Mouse (Mus musculus) heart, postnatal 0 days (tissue): ENCODE measurements around the gene Rpl9-ps1. TPM values are rescaled to one million over a fixed set of nuclear protein-coding genes. Genes with fewer than 3 reads are reported as not detected.
A peak's percentile ranks its signal among the peaks of the same experiment; 100 is the strongest.

Experiments used
- ATAC-seq: fragments of 200-750 bp; cut with Nextera tagmentation; 2 replicates; pipeline ENCODE4 v1.8.0; 2017; ENCODE audit warnings: low read depth, moderate number of reproducible peaks, moderate library complexity; ENCODE audit not compliant: insufficient read depth
- DNase-seq: peaks from one replicate; pipeline ENCODE4 v3.0.0-alpha.2; 2016; ENCODE audit warnings: low spot score
- H3K27ac ChIP-seq: fragments of 300-500 bp; sonication (generic); 2 replicates; pipeline ENCODE4 v1.5.1; 2014; ENCODE audit warnings: low read depth, mild to moderate bottlenecking
- H3K27me3 ChIP-seq: fragments of 300-500 bp; sonication (generic); 2 replicates; pipeline ENCODE4 v1.6.1; 2014; ENCODE audit warnings: low read length, mixed read lengths; ENCODE audit not compliant: control insufficient read depth, insufficient read depth
- H3K36me3 ChIP-seq: fragments of 300-500 bp; sonication (generic); replicated peaks from 2 replicates; pipeline ENCODE4 v1.6.1; 2014; ENCODE audit warnings: low read length, mixed read lengths; ENCODE audit not compliant: control insufficient read depth, insufficient read depth
- H3K4me1 ChIP-seq: fragments of 300-500 bp; sonication (generic); 2 replicates; pipeline ENCODE4 v1.6.1; 2014; ENCODE audit warnings: antibody characterized with exemption; ENCODE audit not compliant: control insufficient read depth, insufficient read depth
- H3K4me2 ChIP-seq: fragments of 300-500 bp; sonication (generic); 2 replicates; pipeline ENCODE4 v1.6.1; 2014; ENCODE audit warnings: low read depth, mild to moderate bottlenecking, low read length, moderate library complexity
- H3K4me3 ChIP-seq: fragments of 300-500 bp; sonication (generic); 2 replicates; pipeline ENCODE4 v1.5.1; 2014; ENCODE audit warnings: low read depth, low read length
- H3K9ac ChIP-seq: fragments of 300-500 bp; sonication (generic); replicated peaks from 2 replicates; pipeline ENCODE4 v1.6.1; 2014; ENCODE audit warnings: low read depth, low read length, mixed read lengths
- H3K9me3 ChIP-seq: fragments of 300-500 bp; sonication (generic); replicated peaks from 2 replicates; pipeline ENCODE4 v1.6.1; 2016; ENCODE audit warnings: low read length; ENCODE audit not compliant: control insufficient read depth
- CTCF ChIP-seq: IDR thresholded peaks from 2 replicates; pipeline ENCODE4 v1.5.1; 2016; ENCODE audit warnings: antibody characterized with exemption, control low read depth, low read depth
- EP300 ChIP-seq: IDR thresholded peaks from 2 replicates; pipeline ENCODE4 v1.6.1; 2016; ENCODE audit warnings: antibody characterized with exemption, low read depth
- WGBS: fragments of 180-500 bp; shearing (Covaris S2); extraction: QIAGEN DNeasy Blood & Tissue Kit; methylation state at CpG from one replicate; pipeline ENCODE4 v1.1.7; 2014; 5-methylcytosine and 5-hydroxymethylcytosine counted together
- polyA plus RNA-seq: library from polyadenylated mRNA; unstranded; fragments of >200 nt; fragmentation: Nextera tagmentation; extraction: Ambion mirVana; gene quantifications from 2 replicates; pipeline ENCODE4 v1.2.1, GENCODE M21; 2015
- total RNA-seq: library from RNA; depleted of rRNA; stranded (reverse); fragments of >200 nt; gene quantifications from 2 replicates; pipeline ENCODE4 v1.2.3, GENCODE M21; 2014; ENCODE audit warnings: low replicate concordance

Gene Rpl9-ps1
- total and polyA plus RNA-seq, 2 experiments from 2014 or later, result not detected

GRCm38 (mm10) chr11:83646356-83647149 is 1.1 kb upstream of the Rpl9-ps1 start:
- TF ChIP-seq EP300 (no peak), CTCF (no peak)
- DNase-seq, result no peak
- Histone ChIP-seq H3K27me3 (no peaks in the 10 kb centered on the region), H3K4me1 (no peaks in the 10 kb centered on the region), H3K4me3 (no peak overlapping the region), H3K4me2 (no peak overlapping the region), H3K9me3 (0 out of 2 replicates have a peak, but pooled peaks cover 7% of the 10 kb centered on the region), H3K9ac (no peak overlapping the region), H3K27ac (no peak overlapping the region), H3K36me3 (no peaks in the 10 kb centered on the region)
- ATAC-seq, result no peak
- 81% methylated on average over 6 of the region's 6 CpGs for WGBS

GRCm38 (mm10) chr11:83641216-83641615 is 4.2 kb downstream of the Rpl9-ps1 start:
- Histone ChIP-seq H3K27me3 (no peaks in the 10 kb centered on the region), H3K27ac (no peak overlapping the region), H3K9ac (no peak overlapping the region), H3K36me3 (no peaks in the 10 kb centered on the region), H3K4me3 (no peak overlapping the region), H3K9me3 (0 out of 2 replicates have a peak, but pooled peaks cover 7% of the 10 kb centered on the region), H3K4me2 (no peak overlapping the region), H3K4me1 (peaks cover 6% of the 10 kb centered on the region; the same call in 1 of the 2 replicates)
- DNase-seq (no peak), ATAC-seq (no peak)
- TF ChIP-seq CTCF (no peak), EP300 (no peak)
- 45% methylated on average over 2 of the region's 2 CpGs for WGBS

GRCm38 (mm10) chr11:83640141-83640540 is 5.3 kb downstream of the Rpl9-ps1 start:
- Histone ChIP-seq H3K4me3 (no peak overlapping the region), H3K9me3 (0 out of 2 replicates have a peak, but pooled peaks cover 3% of the 10 kb centered on the region), H3K36me3 (no peaks in the 10 kb centered on the region), H3K9ac (no peak overlapping the region), H3K27me3 (no peaks in the 10 kb centered on the region), H3K4me2 (no peak overlapping the region), H3K27ac (no peak overlapping the region; the same call in 1 of the 2 replicates), H3K4me1 (peaks cover 6% of the 10 kb centered on the region; the same call in 1 of the 2 replicates)
- ATAC-seq, result no peak
- no peak for TF ChIP-seq EP300
- TF ChIP-seq CTCF, result no peak
- 56% methylated on average over 5 of the region's 5 CpGs for WGBS
- no peak for DNase-seq

- Histone ChIP-seq H3K4me1 (peaks cover 6% of the 10 kb centered on the region; the same call in 1 of the 2 replicates), H3K4me2 (no peak overlapping the region), H3K36me3 (no peaks in the 10 kb centered on the region), H3K9me3 (no peaks in the 10 kb centered on the region), H3K9ac (no peak overlapping the region), H3K4me3 (no peak overlapping the region), H3K27me3 (no peaks in the 10 kb centered on the region), H3K27ac (no peak overlapping the region; the same call in 1 of the 2 replicates)
- 69% methylated on average over 3 of the region's 3 CpGs for WGBS
- DNase-seq, result no peak
- no peak for ATAC-seq
- no peak for TF ChIP-seq EP300
- TF ChIP-seq CTCF, result peak; percentile 21; the same call in 1 of the 2 replicates
Measured at GRCm38 (mm10) chr11:83639533-83639932, 5.9 kb downstream of the Rpl9-ps1 start.

GRCm38 (mm10) chr11:83638934-83639333 is 6.5 kb downstream of the Rpl9-ps1 start:
- TF ChIP-seq EP300 (no peak), CTCF (no peak)
- DNase-seq (no peak), ATAC-seq (no peak)
- Histone ChIP-seq H3K4me2 (no peak overlapping the region), H3K4me3 (no peak overlapping the region), H3K36me3 (no peaks in the 10 kb centered on the region), H3K4me1 (peaks cover 6% of the 10 kb centered on the region; the same call in 1 of the 2 replicates), H3K9ac (no peak overlapping the region), H3K9me3 (no peaks in the 10 kb centered on the region), H3K27me3 (no peaks in the 10 kb centered on the region), H3K27ac (no peak overlapping the region; the same call in 1 of the 2 replicates)
- WGBS, result 75% methylated on average over 2 of the region's 2 CpGs
